Mouse (Mus musculus): ENCODE measurements around the gene Slc6a13. TPM values are rescaled to one million over a fixed set of nuclear protein-coding genes. Genes with fewer than 3 reads are reported as not detected.

The Slc6a13 gene
- total RNA-seq, 1 experiment from 2014 or later = 1.4 TPM

DNA sequence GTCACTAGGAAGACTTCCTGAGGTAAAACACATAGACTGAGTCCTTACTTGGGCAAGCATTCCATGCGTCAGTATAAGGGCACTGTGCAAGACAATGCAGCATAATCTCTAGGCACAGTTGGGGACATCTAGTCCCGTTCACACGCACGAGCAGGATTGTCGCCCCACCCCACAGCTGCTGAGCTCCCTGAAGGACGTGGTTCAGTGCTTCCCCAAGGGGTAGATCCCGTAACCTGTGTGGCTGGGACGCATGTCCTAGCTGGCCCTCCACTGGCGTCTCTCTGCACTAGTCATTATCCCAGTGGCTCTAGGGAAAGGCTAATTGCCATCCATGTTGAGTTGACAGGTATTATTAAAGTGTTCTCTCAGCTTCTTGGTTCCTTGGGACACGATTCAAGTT, 82.0 kb downstream of the Slc6a13 start:
- no peak for DNase-seq

DNA sequence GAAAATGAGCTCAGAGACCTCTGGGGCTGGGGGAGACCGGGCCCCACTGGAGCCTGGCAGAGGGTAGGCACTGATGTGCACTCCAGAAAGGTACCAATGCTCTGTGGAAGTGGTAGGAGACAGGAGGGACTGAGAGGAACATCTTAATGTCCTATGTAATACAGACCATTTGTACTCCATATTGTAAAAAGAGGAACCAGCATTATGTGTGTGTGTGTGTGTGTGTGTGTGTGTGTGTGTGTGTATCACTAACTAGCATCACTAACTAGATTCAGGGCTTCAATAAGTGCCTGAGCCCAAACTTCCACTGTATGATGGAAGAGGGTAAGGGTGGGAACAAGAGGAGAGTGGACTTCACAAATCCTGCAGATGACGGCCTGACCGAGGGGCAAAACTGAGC, 85.4 kb downstream of the Slc6a13 start:
- no peak for DNase-seq

Small RNA genes within 50 kb of the gene (microRNA-seq; reads per million reads assigned to microRNA genes)
- gene Gm24855 = 0 reads per million in 2 experiments

Other genes with a start within 250 kb of the Slc6a13 start
- 65.9 and 72.6 TPM in 2 replicates for gene Mical3, start 169.2 kb upstream of the Slc6a13 start, total RNA-seq (2021)
- 16.1 and 17.2 TPM in 2 replicates for gene Pex26, start 116.6 kb upstream of the Slc6a13 start, total RNA-seq (2021)
- gene Tuba8, start 89.5 kb upstream of the Slc6a13 start, total RNA-seq (2021) = 5.3 and 8.0 TPM in 2 replicates
- 1.4 and 2.2 TPM in 2 replicates for gene Usp18, start 54.3 kb upstream of the Slc6a13 start, total RNA-seq (2021)
- 0.36 and 1.1 TPM in 2 replicates for gene Slc6a12, start 42.8 kb downstream of the Slc6a13 start, total RNA-seq (2021)
- gene Iqsec3, start 173.5 kb downstream of the Slc6a13 start, total RNA-seq (2021) = 3.7 and 4.7 TPM in 2 replicates

Measured in adrenal gland, postnatal 25 days (tissue).